Mouse (Mus musculus) stomach, embryonic 15.5 days (tissue): Measurements from ENCODE around the gene Nppa. TPM values are rescaled to one million over a fixed set of nuclear protein-coding genes. Genes with fewer than 3 reads are reported as not detected.
"Not testable (repeated sequence)": the region's sequence is repeated elsewhere in the genome, so short reads cannot be mapped to it uniquely, and the experiment has no call there.

Experiments
- ATAC-seq: fragments of 200-750 bp; cut with Nextera tagmentation; 2 replicates; pipeline ENCODE4 v1.8.0; 2017; ENCODE audit warnings: low read depth, moderate number of reproducible peaks, moderate TSS enrichment; ENCODE audit not compliant: insufficient read depth, low FRiP score
- H3K27ac ChIP-seq: fragments of 300-500 bp; sonication (generic); 2 replicates; pipeline ENCODE4 v1.5.1; 2015; ENCODE audit warnings: mild to moderate bottlenecking, inconsistent platforms
- H3K27me3 ChIP-seq: fragments of 300-500 bp; sonication (generic); replicated peaks from 2 replicates; pipeline ENCODE4 v1.6.1; 2015; ENCODE audit warnings: inconsistent platforms
- H3K36me3 ChIP-seq: fragments of 300-500 bp; sonication (generic); 2 replicates; pipeline ENCODE4 v1.6.1; 2015; ENCODE audit warnings: inconsistent platforms
- H3K4me1 ChIP-seq: fragments of 300-500 bp; sonication (generic); 2 replicates; pipeline ENCODE4 v1.6.1; 2015; ENCODE audit warnings: inconsistent platforms
- H3K4me2 ChIP-seq: fragments of 300-500 bp; sonication (generic); 2 replicates; pipeline ENCODE4 v1.6.1; 2015; ENCODE audit warnings: mild to moderate bottlenecking, inconsistent platforms
- H3K4me3 ChIP-seq: fragments of 300-500 bp; sonication (generic); replicated peaks from 2 replicates; pipeline ENCODE4 v1.5.1; 2015; ENCODE audit warnings: inconsistent platforms
- H3K9ac ChIP-seq: fragments of 300-500 bp; sonication (generic); 2 replicates; pipeline ENCODE4 v1.6.1; 2015; ENCODE audit warnings: inconsistent platforms
- H3K9me3 ChIP-seq: fragments of 300-500 bp; sonication (generic); 2 replicates; pipeline ENCODE4 v1.6.1; 2016; ENCODE audit warnings: inconsistent platforms
- WGBS: fragments of 180-500 bp; shearing (Covaris S2); methylation state at CpG from one replicate; pipeline ENCODE4 v1.1.7; 2015; 5-methylcytosine and 5-hydroxymethylcytosine counted together
- polyA plus RNA-seq: library from polyadenylated mRNA; unstranded; fragments of >200 nt; fragmentation: Nextera tagmentation; extraction: Ambion mirVana; gene quantifications from 2 replicates; pipeline ENCODE4 v1.2.1, GENCODE M21; 2015

The Nppa gene
- polyA plus RNA-seq, 1 experiment from 2014 or later, result 2.6 TPM

GRCm38 (mm10) chr4:148040933-148041610 lies 40.5 kb downstream of the Nppa start:
- H3K4me3 ChIP-seq, result peak overlapping the region; percentile 51
- no peaks in the 10 kb centered on the region for H3K27me3 ChIP-seq
- H3K9me3 ChIP-seq, result no peaks in the 10 kb centered on the region
- ATAC-seq, result peak; percentile 59
- under 1% methylated on average over 19 of the region's 19 CpGs for WGBS
- H3K27ac ChIP-seq, result peak overlapping the region; percentile 83
- peak overlapping the region; percentile 39 for H3K9ac ChIP-seq
- peaks cover 27% of the 10 kb centered on the region for H3K4me1 ChIP-seq
- peak overlapping the region; percentile 83 for H3K4me2 ChIP-seq
- 0 out of 2 replicates have a peak, but pooled peaks cover 9% of the 10 kb centered on the region for H3K36me3 ChIP-seq

DNA sequence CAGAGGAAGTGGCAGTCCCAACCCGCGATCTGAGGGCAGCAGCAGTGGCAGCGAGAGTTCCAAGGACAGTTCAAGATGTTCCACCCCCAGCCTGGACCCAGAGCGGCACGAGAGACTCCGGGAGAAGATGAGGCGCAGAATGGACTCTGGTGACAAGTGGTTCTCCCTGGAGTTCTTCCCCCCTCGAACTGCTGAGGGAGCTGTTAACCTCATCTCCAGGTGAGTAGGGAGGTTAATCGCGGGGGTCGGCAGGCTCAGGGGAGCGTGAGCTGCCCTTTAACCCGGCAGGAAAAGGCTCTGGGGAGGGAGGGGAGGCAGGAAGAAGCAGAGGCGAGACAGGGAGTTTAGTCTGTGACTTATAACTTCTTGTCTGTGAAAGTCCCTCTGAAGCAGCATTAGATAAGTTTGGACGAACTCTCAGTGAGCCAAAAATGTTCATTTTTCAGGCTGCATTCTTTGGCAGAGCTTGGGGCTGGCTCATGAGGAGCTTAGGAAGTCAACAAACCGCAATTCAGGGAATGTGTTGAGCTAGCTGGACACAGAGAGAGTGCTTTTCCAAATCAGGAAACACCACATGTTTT lies 41.2 kb downstream of the Nppa start:
- H3K4me1 ChIP-seq, result peaks cover 27% of the 10 kb centered on the region
- peak overlapping the region; percentile 83 for H3K27ac ChIP-seq
- H3K4me2 ChIP-seq, result peak overlapping the region; percentile 83
- H3K27me3 ChIP-seq, result no peaks in the 10 kb centered on the region
- peak overlapping the region; percentile 51 for H3K4me3 ChIP-seq
- no peak for ATAC-seq
- H3K36me3 ChIP-seq, result 0 out of 2 replicates have a peak, but pooled peaks cover 9% of the 10 kb centered on the region
- 4% methylated on average over 16 of the region's 16 CpGs for WGBS
- peak overlapping the region; percentile 39; the same call in 1 of the 2 replicates for H3K9ac ChIP-seq
- no peaks in the 10 kb centered on the region for H3K9me3 ChIP-seq

- 82% methylated on average over 7 of the region's 8 CpGs for WGBS
These were observed 42.8 kb downstream of the Nppa start for GRCm38 (mm10) chr4:148043327-148043726.

DNA sequence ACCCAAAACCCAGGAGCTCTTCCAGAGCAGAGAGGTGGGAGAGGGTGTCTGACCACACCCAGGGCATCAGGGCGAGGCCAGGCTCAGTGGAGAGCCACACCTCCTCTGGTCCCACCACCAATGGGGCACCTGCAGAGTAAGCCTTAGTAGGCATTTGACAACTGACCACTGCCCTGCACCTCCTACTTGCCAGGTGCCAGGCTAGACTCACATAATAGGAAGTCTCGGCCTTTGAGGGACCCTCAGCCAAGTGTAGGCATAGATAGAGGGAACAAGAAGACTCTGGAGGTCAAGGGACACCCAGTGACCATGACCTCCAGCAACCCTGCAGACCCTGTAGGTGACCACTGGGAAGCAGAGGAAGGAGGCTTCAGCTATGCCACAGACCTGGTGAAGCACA lies 43.6 kb downstream of the Nppa start:
- Histone ChIP-seq H3K27me3 (no peaks in the 10 kb centered on the region), H3K4me1 (peaks cover 22% of the 10 kb centered on the region), H3K9ac (no peak overlapping the region), H3K4me3 (no peak overlapping the region), H3K9me3 (no peaks in the 10 kb centered on the region), H3K36me3 (0 out of 2 replicates have a peak, but pooled peaks cover 9% of the 10 kb centered on the region), H3K27ac (no peak overlapping the region), H3K4me2 (no peak overlapping the region)
- WGBS, result 89% methylated on average over 2 of the region's 2 CpGs
- no peak for ATAC-seq

More at GRCm38 (mm10) chr4:148043327-148043726, 42.8 kb downstream of the Nppa start:
- H3K4me3 ChIP-seq, H3K27ac ChIP-seq, H3K9me3 ChIP-seq, H3K36me3 ChIP-seq, H3K9ac ChIP-seq, H3K27me3 ChIP-seq, ATAC-seq, H3K4me2 ChIP-seq: not testable (repeated sequence)
- peaks cover 22% of the 10 kb centered on the region for H3K4me1 ChIP-seq

DNA sequence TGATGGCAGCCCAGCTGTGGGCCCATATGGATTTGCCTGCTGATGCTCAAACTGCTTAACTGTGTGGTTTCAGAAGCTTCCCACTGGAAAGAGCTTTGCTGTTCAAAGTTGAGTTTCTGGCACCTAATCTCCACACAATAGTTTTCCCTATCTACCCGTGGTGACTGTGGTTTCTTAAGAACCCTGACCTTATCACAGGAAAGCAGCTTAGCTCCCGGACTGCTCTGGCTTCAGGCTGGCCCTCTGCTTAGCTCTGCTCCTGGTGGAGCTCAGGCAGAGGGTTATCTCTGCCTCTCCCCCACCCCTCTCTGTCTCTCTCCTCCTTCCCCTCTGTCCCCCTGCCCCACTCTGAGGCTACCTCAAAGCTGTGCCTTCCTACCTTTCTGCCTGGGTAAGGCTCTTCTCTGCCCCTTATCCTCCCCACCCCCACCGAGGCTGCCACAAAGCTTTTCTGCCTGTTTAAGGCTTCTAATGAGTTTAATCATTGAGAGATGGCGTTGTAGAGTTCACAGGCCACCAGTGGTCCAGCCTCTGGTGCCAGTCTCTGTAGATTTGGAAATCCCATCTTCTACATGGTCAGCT lies 46.0 kb downstream of the Nppa start:
- Histone ChIP-seq H3K4me1 (peaks cover 6% of the 10 kb centered on the region), H3K27me3 (no peaks in the 10 kb centered on the region), H3K9ac (no peak overlapping the region), H3K4me2 (no peak overlapping the region), H3K9me3 (no peaks in the 10 kb centered on the region), H3K36me3 (peaks cover 24% of the 10 kb centered on the region), H3K27ac (peak overlapping the region; percentile 23; the same call in 1 of the 2 replicates), H3K4me3 (no peak overlapping the region)
- 47% methylated on average over 4 of the region's 4 CpGs for WGBS
- peak; percentile 74 for ATAC-seq

- H3K36me3 ChIP-seq, result peaks cover 48% of the 10 kb centered on the region
- H3K9me3 ChIP-seq, ATAC-seq: not testable (repeated sequence)
These were observed 49.9 kb downstream of the Nppa start for GRCm38 (mm10) chr4:148050396-148050914.

GRCm38 (mm10) chr4:148051046-148051776 lies 50.7 kb downstream of the Nppa start:
- 0 out of 2 replicates have a peak, but pooled peaks have one; percentile 10 for ATAC-seq
- Histone ChIP-seq H3K4me2 (no peak overlapping the region), H3K9ac (no peak overlapping the region), H3K27me3 (no peaks in the 10 kb centered on the region), H3K27ac (no peak overlapping the region), H3K4me3 (no peak overlapping the region), H3K36me3 (peaks cover 55% of the 10 kb centered on the region), H3K4me1 (no peaks in the 10 kb centered on the region), H3K9me3 (no peaks in the 10 kb centered on the region)
- WGBS, result 94% methylated on average over 13 of the region's 13 CpGs

More at GRCm38 (mm10) chr4:148050396-148050914, 49.9 kb downstream of the Nppa start:
- not testable (repeated sequence) for H3K27ac ChIP-seq, H3K4me3 ChIP-seq, H3K9ac ChIP-seq, H3K4me2 ChIP-seq, H3K4me1 ChIP-seq, H3K27me3 ChIP-seq
- 73% methylated on average over 3 of the region's 3 CpGs for WGBS

Other genes starting within 250 kb of the Nppa start
- 8.6 and 9.3 TPM in 2 replicates for gene Zfp984, start 190.9 kb upstream of the Nppa start, polyA plus RNA-seq
- 4.4 and 5.7 TPM in 2 replicates for gene Zfp933, start 152.4 kb upstream of the Nppa start, polyA plus RNA-seq
- 34.6 and 37.6 TPM in 2 replicates for gene Miip, start 131.9 kb upstream of the Nppa start, polyA plus RNA-seq
- gene Fv1, start 131.7 kb upstream of the Nppa start, polyA plus RNA-seq, result 8.8 and 9.8 TPM in 2 replicates
- 32.1 and 37.8 TPM in 2 replicates for gene Mfn2, start 96.0 kb upstream of the Nppa start, polyA plus RNA-seq
- gene Plod1, start 64.0 kb upstream of the Nppa start, polyA plus RNA-seq, result 43.7 and 47.9 TPM in 2 replicates
- gene 2510039O18Rik, start 59.8 kb upstream of the Nppa start, polyA plus RNA-seq, result 17.4 and 17.7 TPM in 2 replicates
- 0.23 TPM in 1 of 2 replicates, not detected in the other for gene Nppb, start 14.9 kb upstream of the Nppa start, polyA plus RNA-seq
- 5.1 and 6.1 TPM in 2 replicates for gene Clcn6, start 38.1 kb downstream of the Nppa start, polyA plus RNA-seq
- gene Mthfr, start 38.4 kb downstream of the Nppa start, polyA plus RNA-seq, result 16.7 and 20.9 TPM in 2 replicates
- 13.7 and 14.1 TPM in 2 replicates for gene Agtrap, start 87.3 kb downstream of the Nppa start, polyA plus RNA-seq
- 37.9 and 38.0 TPM in 2 replicates for gene Mad2l2, start 129.7 kb downstream of the Nppa start, polyA plus RNA-seq
- gene Draxin, start 130.0 kb downstream of the Nppa start, polyA plus RNA-seq, result 0.06 and 0.14 TPM in 2 replicates
- gene Fbxo6, start 151.4 kb downstream of the Nppa start, polyA plus RNA-seq, result 13.7 and 14.1 TPM in 2 replicates
- 7.5 and 8.0 TPM in 2 replicates for gene Fbxo44, start 159.8 kb downstream of the Nppa start, polyA plus RNA-seq
- gene Fbxo2, start 159.9 kb downstream of the Nppa start, polyA plus RNA-seq, result 0.84 and 1.0 TPM in 2 replicates